Mouse (Mus musculus): Measurements from ENCODE around the gene Asl.

The Asl gene

DNA sequence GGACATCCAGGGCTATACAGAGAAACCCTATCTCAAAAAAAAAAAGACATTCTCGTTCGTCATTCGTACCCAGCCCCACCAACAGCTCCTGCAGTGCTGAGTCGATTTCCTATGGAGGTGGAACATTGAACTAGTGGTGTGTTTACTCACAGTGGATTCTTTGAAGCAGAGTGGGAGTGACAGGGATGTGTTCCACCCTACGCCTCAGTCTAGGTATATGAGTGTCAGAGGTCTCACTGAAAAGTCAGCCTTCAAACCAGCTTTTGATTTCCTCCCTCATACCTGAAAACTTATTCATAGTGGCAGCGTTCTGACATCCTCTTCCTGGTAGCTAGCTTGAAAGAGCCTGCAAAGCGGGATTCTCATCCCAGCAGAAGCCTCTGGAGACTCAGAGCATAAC lies 60.6 kb downstream of the Asl start:
- Histone ChIP-seq H3K36me3 (ENCODE audit: control insufficient read depth, insufficient read depth, low read length, poor library complexity, severe bottlenecking) (peaks cover 2% of the 10 kb centered on the region; the same call in 1 of the 2 replicates), H3K27me3 (ENCODE audit: control insufficient read depth, insufficient read depth, low read length, poor library complexity, severe bottlenecking) (no peaks in the 10 kb centered on the region)
- no peak for DNase-seq (ENCODE audit: low read depth, low spot score)

GRCm38 (mm10) chr5:129966448-129966847 lies 62.6 kb downstream of the Asl start:
- H3K27me3 ChIP-seq (ENCODE audit: control insufficient read depth, insufficient read depth, low read length, poor library complexity, severe bottlenecking), result no peaks in the 10 kb centered on the region
- peaks cover under 1% of the 10 kb centered on the region; the same call in 1 of the 2 replicates for H3K36me3 ChIP-seq (ENCODE audit: control insufficient read depth, insufficient read depth, low read length, poor library complexity, severe bottlenecking)
- no peak for DNase-seq (ENCODE audit: low read depth, low spot score)

- Histone ChIP-seq H3K36me3 (ENCODE audit: control insufficient read depth, insufficient read depth, low read length, poor library complexity, severe bottlenecking) (no peaks in the 10 kb centered on the region), H3K27me3 (ENCODE audit: control insufficient read depth, insufficient read depth, low read length, poor library complexity, severe bottlenecking) (no peaks in the 10 kb centered on the region)
- DNase-seq (ENCODE audit: low read depth, low spot score), result no peak
These were observed 65.8 kb downstream of the Asl start for GRCm38 (mm10) chr5:129963224-129963623.

Measured in splenic B cell, adult 2 months (primary cell).